Mouse (Mus musculus): ENCODE measurements at regions not wholly inside any gene's neighbourhood (a gene's known extent, or its start where the extent isn't known, plus 50 kb on each side); places are given as distances from the start of the nearest gene placed in this dataset.
A peak's percentile ranks its signal among the peaks of the same experiment; 100 is the strongest.

GRCm38 (mm10) chr4:89527966-89528365, 151.3 kb upstream of the Dmrta1 start:
- TF ChIP-seq CTCF (IDR thresholded peaks at IDR 0.05; ENCODE audit: control insufficient read depth, insufficient read depth, insufficient read length) (no peak), MAX (IDR thresholded peaks at IDR 0.05) (peak; percentile 24), MYOD1 (IDR thresholded peaks at IDR 0.05; ENCODE audit: control insufficient read depth, insufficient read length, low read depth) (no peak), USF1 (IDR thresholded peaks at IDR 0.05; ENCODE audit: low read depth) (no peak)

Data from C2C12 (cell line).